Mouse (Mus musculus) liver, postnatal 0 days (tissue): ENCODE data around the gene Gdf9.

ENCODE experiments used
- CTCF ChIP-seq: sonication (generic); IDR thresholded peaks from 2 replicates; pipeline ENCODE4 v1.5.1; 2016; ENCODE audit warnings: antibody characterized with exemption, low read depth
- EP300 ChIP-seq: IDR thresholded peaks from 2 replicates; pipeline ENCODE4 v1.6.1; 2016; ENCODE audit warnings: antibody characterized with exemption, low read depth, mild to moderate bottlenecking

- TF ChIP-seq EP300 (no peak), CTCF (no peak)
Observed at GRCm38 (mm10) chr11:53463551-53464424, 33.0 kb downstream of the Gdf9 start.
